Mouse (Mus musculus): Measurements from ENCODE around the gene Smg9. TPM values are rescaled to one million over a fixed set of nuclear protein-coding genes. Genes with fewer than 3 reads are reported as not detected.
A peak's percentile ranks its signal among the peaks of the same experiment; 100 is the strongest.

The Smg9 gene
- polyA plus RNA-seq, 1 experiment = 66.2 TPM

GRCm38 (mm10) chr7:24378049-24378701, 21.2 kb upstream of the Smg9 start:
- DNase-seq (ENCODE audit: low read depth) = peak; percentile 46
- TF ChIP-seq CTCF (IDR thresholded peaks at IDR 0.05; ENCODE audit: borderline replicate concordance, extremely low read depth, insufficient read depth, insufficient read length) (no peak), POLR2A (IDR thresholded peaks at IDR 0.05; ENCODE audit: borderline replicate concordance, extremely low read depth, insufficient read depth, insufficient read length, poor library complexity, severe bottlenecking) (no peak)

DNA sequence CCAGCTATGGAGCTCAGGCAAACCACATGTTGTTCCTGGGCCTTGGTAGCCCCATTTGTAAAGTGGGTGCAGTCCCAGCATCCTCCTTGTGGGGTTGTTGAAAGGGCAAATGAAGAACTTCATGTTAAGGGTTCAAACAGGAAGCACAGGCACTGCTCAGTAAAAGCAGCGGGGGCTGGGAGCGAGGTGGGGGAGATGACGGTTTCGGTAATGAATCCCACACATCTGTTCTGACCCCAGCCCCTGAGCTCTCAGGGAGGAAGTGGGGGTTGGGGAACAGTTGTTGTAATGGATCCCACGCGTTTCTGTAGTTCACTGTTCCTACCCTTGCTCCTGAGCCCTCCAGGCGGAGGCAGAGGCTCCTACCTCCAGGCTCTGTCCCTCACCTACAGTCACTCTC, 19.5 kb upstream of the Smg9 start:
- DNase-seq (ENCODE audit: low read depth) = no peak
- TF ChIP-seq POLR2A (IDR thresholded peaks at IDR 0.05; ENCODE audit: borderline replicate concordance, extremely low read depth, insufficient read depth, insufficient read length, poor library complexity, severe bottlenecking) (no peak), CTCF (IDR thresholded peaks at IDR 0.05; ENCODE audit: borderline replicate concordance, extremely low read depth, insufficient read depth, insufficient read length) (no peak)

DNA sequence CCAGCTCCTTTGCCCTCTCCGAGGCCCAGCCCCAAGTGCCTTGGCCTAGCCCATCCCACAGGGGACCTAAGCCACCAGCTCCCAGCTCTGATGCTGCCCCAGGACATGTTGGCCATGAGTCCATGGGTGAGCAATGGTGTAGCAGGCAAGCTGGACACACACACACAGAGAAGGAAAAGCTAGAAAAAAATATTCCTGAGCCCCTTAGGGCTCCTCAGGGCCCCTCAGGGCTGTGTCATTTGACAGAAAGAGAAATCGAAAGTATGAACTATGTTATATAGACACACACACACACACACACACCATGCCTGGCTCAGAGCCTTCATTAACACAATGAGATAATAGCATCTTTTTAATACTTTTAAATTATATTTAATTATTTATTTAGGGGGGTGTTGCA, 19.0 kb upstream of the Smg9 start:
- no peak for TF ChIP-seq POLR2A (IDR thresholded peaks at IDR 0.05; ENCODE audit: borderline replicate concordance, extremely low read depth, insufficient read depth, insufficient read length, poor library complexity, severe bottlenecking)
- no peak for TF ChIP-seq CTCF (IDR thresholded peaks at IDR 0.05; ENCODE audit: borderline replicate concordance, extremely low read depth, insufficient read depth, insufficient read length)
- no peak for DNase-seq (ENCODE audit: low read depth)

DNA sequence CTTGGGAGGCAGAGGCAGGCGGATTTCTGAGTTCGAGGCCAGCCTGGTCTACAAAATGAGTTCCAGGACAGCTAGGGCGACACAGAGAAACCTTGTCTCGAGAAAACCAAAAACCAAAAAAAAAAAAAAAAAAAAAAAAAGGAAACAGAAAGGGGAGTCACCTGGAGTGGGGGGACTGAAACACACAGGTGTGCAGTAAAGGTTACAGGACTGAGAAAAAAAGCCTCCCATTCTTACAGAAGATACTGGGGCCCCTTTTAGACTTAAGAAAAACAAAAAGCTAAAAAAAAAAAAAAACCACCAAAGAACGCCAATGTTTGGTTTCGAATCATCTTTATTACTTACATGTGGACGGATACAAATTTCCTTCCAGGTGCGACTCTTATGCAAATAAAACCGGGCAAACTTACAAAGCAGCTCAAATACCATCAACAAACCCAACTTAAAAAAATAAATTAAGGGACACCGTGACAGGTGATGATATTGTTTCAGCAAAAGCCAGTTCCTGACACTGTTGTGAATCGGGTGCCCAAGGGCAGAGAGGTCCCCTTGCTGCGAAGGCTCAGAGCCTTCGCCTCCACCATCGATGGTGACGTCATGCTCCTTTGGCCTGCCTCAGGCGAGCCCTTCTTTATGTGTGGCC, 16.6 kb upstream of the Smg9 start:
- DNase-seq (ENCODE audit: low read depth) = no peak
- TF ChIP-seq POLR2A (IDR thresholded peaks at IDR 0.05; ENCODE audit: borderline replicate concordance, extremely low read depth, insufficient read depth, insufficient read length, poor library complexity, severe bottlenecking) (no peak), CTCF (IDR thresholded peaks at IDR 0.05; ENCODE audit: borderline replicate concordance, extremely low read depth, insufficient read depth, insufficient read length) (no peak)

- DNase-seq (ENCODE audit: low read depth) = no peak
- TF ChIP-seq POLR2A (IDR thresholded peaks at IDR 0.05; ENCODE audit: borderline replicate concordance, extremely low read depth, insufficient read depth, insufficient read length, poor library complexity, severe bottlenecking) (no peak), CTCF (IDR thresholded peaks at IDR 0.05; ENCODE audit: borderline replicate concordance, extremely low read depth, insufficient read depth, insufficient read length) (no peak)
These were observed 15.3 kb upstream of the Smg9 start for GRCm38 (mm10) chr7:24384070-24384469.

- TF ChIP-seq CTCF (IDR thresholded peaks at IDR 0.05; ENCODE audit: borderline replicate concordance, extremely low read depth, insufficient read depth, insufficient read length) = peak; percentile 94
- no peak for TF ChIP-seq POLR2A (IDR thresholded peaks at IDR 0.05; ENCODE audit: borderline replicate concordance, extremely low read depth, insufficient read depth, insufficient read length, poor library complexity, severe bottlenecking)
- peak; percentile 73 for DNase-seq (ENCODE audit: low read depth)
These were observed 14.6 kb upstream of the Smg9 start for GRCm38 (mm10) chr7:24384827-24385226.

DNA sequence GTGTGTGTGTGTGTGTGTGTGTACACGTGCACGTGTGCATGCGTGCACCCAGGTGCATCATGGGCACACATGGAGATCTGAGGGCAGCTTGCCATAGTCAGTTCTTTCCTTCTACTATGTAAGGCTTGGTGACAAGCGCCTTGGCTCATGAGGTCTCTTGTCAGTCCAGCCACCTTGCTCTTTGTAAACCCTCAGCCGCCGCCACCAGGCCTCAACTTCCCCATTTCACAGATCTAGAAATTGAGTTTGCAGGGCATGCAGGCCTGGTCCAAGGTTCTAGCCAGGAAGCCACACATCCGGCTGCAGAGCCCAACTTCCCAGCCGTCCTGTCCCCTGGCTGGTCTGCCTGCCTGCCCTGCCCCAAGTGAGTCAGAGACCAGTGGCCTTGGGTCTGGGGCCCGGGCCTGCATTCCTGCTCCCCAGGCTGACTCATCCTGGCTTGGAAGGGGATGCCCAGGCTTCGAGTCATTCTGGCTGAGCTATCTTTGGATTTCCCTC, 12.3 kb upstream of the Smg9 start:
- no peak for DNase-seq (ENCODE audit: low read depth)
- TF ChIP-seq CTCF (IDR thresholded peaks at IDR 0.05; ENCODE audit: borderline replicate concordance, extremely low read depth, insufficient read depth, insufficient read length) (no peak), POLR2A (IDR thresholded peaks at IDR 0.05; ENCODE audit: borderline replicate concordance, extremely low read depth, insufficient read depth, insufficient read length, poor library complexity, severe bottlenecking) (no peak)

- TF ChIP-seq CTCF (IDR thresholded peaks at IDR 0.05; ENCODE audit: borderline replicate concordance, extremely low read depth, insufficient read depth, insufficient read length) (no peak), POLR2A (IDR thresholded peaks at IDR 0.05; ENCODE audit: borderline replicate concordance, extremely low read depth, insufficient read depth, insufficient read length, poor library complexity, severe bottlenecking) (no peak)
- DNase-seq (ENCODE audit: low read depth) = no peak
These were observed 9.8 kb upstream of the Smg9 start for GRCm38 (mm10) chr7:24389516-24390187.

DNA sequence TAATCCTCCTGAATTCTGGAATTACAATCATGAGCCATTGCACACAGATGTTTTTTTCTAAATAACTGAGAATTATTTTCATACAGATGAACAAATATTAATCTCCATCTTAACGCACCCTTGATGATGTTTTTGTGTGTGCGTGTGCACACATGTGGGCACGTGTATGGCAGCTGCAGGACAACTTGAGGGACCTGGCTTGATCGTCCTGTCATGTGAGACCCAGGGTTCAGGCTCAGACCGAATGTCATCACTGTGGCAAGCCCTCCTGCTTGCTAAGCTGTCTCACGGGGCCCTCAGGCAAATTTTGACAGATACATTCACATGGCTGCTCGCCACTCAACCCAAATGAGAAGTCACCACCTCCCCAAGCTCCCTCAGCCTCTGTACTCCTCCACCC, 8.9 kb upstream of the Smg9 start:
- no peak for DNase-seq (ENCODE audit: low read depth)
- TF ChIP-seq POLR2A (IDR thresholded peaks at IDR 0.05; ENCODE audit: borderline replicate concordance, extremely low read depth, insufficient read depth, insufficient read length, poor library complexity, severe bottlenecking) = no peak
- TF ChIP-seq CTCF (IDR thresholded peaks at IDR 0.05; ENCODE audit: borderline replicate concordance, extremely low read depth, insufficient read depth, insufficient read length) = no peak

DNA sequence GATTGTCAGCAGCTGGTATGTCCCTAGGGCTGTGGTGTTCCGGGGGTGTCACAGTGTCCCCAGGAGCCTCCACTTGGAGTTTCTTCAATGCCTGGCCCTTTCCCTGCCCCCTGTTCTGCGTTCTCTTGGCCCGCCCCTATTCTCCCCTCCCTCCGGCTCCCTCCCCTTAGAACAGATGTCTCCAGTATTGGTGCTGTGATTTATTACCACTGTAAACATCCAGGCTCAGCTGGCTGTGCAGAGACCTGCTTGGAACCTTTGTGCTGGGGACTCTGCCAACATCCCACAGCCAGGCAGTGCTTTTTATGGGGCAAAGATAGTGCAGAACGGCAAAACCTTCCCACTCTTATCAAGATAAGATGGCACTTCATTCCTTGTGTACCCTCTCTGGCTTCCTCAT, 8.3 kb upstream of the Smg9 start:
- peak; percentile 12 for DNase-seq (ENCODE audit: low read depth)
- TF ChIP-seq CTCF (IDR thresholded peaks at IDR 0.05; ENCODE audit: borderline replicate concordance, extremely low read depth, insufficient read depth, insufficient read length) (no peak), POLR2A (IDR thresholded peaks at IDR 0.05; ENCODE audit: borderline replicate concordance, extremely low read depth, insufficient read depth, insufficient read length, poor library complexity, severe bottlenecking) (no peak)

DNA sequence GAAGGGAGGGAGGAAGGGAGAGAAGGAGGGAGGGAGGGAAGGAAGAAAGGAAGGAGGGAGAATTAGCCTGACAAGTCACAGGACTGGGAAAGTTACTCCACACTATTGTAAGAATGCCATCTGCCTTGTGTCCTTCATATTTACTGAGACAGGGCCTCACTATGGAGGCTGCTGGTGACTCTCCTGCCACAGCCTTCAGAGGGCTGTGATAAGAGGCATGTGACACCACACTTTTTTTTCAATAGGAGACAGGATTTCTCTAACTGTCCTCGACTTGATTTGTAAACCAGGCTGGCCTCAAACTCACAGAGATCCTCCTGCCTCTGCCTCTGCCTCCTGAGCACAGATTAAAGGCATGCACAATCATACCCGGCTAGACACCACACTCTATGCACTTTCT, 7.7 kb upstream of the Smg9 start:
- no peak for TF ChIP-seq CTCF (IDR thresholded peaks at IDR 0.05; ENCODE audit: borderline replicate concordance, extremely low read depth, insufficient read depth, insufficient read length)
- TF ChIP-seq POLR2A (IDR thresholded peaks at IDR 0.05; ENCODE audit: borderline replicate concordance, extremely low read depth, insufficient read depth, insufficient read length, poor library complexity, severe bottlenecking) = no peak

More for the DNA sequence above, 7.7 kb upstream of the Smg9 start:
- DNase-seq (ENCODE audit: low read depth) = no peak
